Mouse (Mus musculus): ENCODE measurements around the gene Aprt.

GRCm38 (mm10) chr8:122571153-122571552 is 5.6 kb downstream of the Aprt start:
- TF ChIP-seq NELFE (IDR thresholded peaks at IDR 0.05; ENCODE audit: low read depth, low read length), result no peak
- TF ChIP-seq POLR2A (IDR thresholded peaks at IDR 0.05; ENCODE audit: control insufficient read depth in 1 of 2, insufficient read depth in 1 of 2, low read depth in 1 of 2, low read length in 2 of 2, poor library complexity in 1 of 2), result no peak

Data from MEL (cell line).